Mouse (Mus musculus): ENCODE results near the gene Abhd17a.
A peak's percentile ranks its signal among the peaks of the same experiment; 100 is the strongest.

Gene Abhd17a

GRCm38 (mm10) chr10:80576351-80577194 is 13.6 kb downstream of the Abhd17a start:
- DNase-seq, result peak; percentile 77

DNA sequence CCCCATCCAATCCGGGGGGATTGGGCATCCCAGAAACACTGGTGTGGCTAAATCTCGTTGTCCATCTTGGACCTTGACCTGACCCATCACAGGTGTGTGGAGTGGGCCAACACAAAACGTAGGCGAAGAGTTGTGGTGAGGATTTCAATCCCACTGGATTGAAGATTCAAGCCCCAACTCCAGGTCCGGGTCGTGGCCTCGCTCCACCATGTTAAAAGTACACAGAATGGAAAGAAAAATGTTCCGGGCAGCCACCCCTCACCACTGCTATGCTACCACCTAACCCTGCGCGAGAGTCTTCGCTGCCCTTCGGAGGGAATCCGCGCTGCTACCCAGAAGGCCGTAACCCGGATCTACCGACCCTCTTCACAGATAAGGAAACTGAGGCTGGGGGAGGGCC is 14.2 kb downstream of the Abhd17a start:
- no peak for DNase-seq

DNA sequence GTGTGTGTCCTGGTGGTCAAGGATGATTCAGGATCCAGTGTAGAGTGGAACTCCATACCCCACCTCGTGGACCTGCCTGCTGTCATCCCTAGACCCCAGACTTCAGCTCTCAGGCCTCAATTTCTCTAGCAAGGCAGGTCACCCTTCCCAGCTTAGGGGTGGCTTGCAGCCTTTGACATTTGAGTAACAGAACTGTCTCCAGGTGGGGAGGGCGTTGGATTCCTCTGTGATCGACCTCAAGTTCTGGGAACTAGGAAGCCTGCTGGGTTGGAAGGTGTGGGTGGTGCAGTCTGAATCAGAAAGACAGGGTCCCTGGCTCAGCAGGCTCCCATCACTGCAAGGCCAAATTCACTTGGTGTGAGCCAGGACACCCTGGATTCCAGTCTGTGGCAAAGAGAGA is 15.2 kb downstream of the Abhd17a start:
- no peak for DNase-seq

DNA sequence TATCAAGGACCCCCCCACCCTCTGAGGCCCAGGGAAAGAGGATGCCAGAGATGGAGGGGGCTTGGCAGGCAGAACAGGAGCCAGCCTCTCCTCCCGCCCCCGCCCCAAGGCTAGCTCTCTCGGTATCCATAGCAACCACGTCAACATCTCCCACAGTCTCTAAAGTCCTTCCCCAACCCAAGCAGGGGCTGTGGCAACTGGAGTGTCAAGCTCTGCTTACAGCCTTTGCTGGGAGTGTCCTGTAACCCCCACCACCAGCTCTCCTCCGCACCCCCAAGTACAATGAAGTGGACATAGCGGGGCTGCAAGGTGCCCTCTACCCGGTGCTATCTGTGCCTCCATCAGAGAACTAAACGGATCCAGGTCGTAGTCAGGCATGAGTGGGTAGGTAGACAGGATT is 16.2 kb downstream of the Abhd17a start:
- DNase-seq, result no peak

DNA sequence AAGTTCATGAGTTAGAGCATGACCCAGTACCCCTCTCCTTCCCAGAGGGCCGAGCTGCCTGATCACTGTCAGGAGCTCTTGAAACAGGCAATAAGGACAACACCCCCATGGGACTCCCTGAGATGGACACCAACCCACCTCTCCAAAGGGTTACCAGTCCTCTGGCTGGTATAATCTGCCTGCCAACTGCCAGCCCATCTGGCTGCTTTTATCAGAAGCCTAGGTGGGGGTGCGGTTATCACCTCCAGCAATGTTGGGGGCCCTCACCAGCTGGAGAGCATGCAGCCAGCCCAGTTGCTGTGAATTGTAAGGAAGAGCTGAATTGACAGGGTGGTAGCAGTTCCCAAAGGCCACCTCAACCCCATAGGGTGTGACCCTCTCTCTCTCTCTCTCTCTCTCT is 17.7 kb downstream of the Abhd17a start:
- no peak for DNase-seq

DNA sequence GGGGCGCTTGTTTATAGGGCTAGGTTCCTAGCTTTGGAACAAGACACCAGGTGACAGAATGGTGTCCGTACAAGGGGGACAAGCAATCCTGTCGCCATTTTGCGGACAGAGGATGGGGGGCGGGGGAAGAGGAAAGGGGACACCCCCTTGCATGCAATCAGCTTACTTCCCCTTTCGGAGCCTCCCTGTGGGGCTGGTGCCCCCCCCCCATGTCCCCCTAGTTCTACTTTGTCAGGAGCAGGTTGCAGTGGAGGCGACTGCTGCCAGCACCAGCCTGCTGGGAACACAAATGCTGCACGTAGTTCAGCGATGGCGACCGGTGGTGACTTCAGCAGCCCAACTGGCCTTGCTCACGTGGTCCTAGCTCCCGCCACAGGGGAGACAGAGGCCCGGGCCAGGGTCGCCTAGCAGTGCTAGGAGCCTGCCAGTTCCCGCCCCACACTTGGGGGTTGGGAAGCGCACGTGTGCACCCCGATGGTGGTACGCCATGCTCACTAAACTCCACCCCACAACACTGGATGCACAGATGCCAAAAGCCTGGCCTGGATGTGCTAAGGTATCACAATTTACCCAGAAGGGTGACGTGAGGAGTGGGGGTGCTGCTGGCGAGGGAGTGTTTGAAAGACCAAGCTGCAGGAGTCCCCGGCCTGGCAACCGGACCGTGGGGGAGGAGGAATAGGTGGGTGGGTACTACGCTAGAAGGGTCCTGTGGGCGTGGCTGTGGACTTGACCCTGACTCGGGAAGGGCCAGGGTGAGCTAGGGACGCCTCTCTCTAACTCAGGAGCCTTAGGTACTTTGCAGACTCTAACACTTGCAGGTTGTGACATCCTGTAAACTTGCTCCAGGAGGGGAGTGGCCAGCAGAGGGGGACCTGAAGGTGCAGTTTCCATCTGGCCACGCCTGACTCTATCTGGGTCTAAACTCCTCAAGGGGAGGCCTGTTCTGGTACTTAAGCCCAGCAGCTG is 19.0 kb downstream of the Abhd17a start:
- no peak for DNase-seq

- DNase-seq, result no peak
These were observed 19.7 kb downstream of the Abhd17a start for GRCm38 (mm10) chr10:80570419-80570818.

- DNase-seq, result peak; percentile 73
These were observed 20.5 kb downstream of the Abhd17a start for GRCm38 (mm10) chr10:80569664-80570066.

DNA sequence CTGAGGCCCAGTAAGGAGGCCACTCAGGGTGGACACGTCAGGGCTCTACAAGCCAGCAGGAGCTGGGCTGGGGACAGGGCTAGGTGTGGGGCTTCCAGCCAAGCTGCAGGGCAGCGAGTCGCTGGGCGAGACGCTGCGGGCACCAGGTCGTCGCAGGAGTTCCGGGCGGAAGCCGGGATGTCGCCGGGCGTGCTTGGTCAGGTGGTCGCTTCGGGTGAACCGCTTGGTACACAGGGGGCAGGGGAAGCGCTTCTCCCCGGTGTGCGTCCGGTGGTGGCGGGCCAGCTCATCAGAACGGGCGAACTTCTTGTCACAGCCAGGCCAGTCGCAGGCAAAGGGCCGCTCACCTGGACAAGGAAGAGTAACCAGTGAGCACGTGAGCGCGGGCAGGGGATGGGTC is 21.3 kb downstream of the Abhd17a start:
- no peak for DNase-seq

DNA sequence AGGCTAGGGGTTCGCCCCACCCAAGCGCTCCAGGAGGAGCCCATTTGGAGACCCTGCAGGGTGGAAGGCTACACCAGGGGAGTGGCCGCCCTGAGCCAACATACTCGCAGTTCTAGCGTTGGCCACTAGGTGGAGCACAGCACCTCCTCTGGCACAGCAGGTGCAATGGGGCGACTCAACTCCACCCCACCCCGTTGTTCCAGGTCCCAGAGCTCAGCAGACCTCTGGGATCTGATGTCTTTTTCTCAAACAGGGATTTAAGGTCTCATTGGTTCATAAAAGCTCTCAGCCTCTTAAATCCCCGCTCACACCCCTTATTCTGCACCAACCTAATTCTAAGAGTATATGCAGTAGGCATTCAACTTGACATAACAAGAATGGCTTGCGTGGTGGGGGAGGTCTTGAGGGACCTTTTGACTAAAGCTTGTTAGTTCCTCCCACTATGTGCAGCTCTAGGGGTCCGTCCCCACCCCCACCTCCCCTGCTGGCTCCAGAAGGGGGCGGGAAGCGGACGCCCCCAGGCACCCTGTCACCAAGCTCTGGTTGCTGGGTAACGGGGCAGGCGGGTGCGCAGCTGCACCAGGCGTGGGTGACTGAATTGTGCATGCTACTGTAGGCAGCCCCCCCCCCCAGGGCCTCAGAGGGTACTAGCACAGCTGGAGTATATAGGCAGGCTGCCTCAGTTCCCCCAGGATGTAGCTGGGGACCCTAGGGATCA is 23.6 kb downstream of the Abhd17a start:
- DNase-seq, result peak; percentile 87

DNA sequence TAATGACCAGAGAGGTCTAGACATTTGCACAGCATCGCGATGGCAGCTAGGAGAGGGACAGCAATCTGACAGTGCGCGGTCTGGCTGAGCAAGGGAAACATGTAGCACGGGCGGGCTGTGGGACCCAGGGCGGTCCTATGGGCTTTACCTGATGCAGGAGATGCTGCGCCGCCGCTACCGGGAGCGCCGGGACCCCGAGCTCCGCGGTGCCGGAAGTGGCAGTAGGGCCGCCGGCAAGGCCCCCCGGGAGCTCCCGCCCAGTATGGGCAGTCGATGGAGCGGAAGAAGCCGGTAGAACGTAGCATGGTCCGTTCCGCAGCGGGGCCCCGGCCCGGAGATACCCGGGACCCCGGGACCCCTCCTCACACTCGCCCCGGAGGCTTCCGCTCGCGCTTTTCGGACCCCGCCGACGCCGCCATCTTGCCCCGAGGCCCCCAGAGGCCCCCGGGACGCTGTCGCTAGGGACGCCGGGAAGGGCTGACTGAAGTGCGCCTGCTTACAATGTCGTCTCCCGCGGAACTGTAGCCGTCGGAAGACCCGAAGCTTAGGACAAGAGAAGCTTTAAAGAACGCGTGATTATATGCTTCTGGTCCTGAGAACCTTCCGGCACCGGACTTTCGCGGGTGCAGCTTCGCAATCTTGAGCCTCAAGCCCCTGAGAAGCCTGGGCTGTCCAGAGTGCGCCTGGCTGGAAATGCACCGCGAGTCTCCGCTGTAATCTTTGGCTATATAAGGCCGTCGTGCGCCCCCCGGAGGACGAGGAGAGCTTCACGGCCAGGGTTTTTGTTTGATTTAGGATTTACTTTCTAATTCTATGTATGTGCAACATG is 28.8 kb downstream of the Abhd17a start, which contains the start of gene Rexo1:
Gene Rexo1 (minus strand): TSS at position 445 of the 829 bp plus-strand sequence.
- DNase-seq, result peak; percentile 95

GRCm38 (mm10) chr10:80560621-80561020 is 29.5 kb downstream of the Abhd17a start:
- DNase-seq, result peak; percentile 39

GRCm38 (mm10) chr10:80559431-80559830 is 30.7 kb downstream of the Abhd17a start:
- no peak for DNase-seq

DNA sequence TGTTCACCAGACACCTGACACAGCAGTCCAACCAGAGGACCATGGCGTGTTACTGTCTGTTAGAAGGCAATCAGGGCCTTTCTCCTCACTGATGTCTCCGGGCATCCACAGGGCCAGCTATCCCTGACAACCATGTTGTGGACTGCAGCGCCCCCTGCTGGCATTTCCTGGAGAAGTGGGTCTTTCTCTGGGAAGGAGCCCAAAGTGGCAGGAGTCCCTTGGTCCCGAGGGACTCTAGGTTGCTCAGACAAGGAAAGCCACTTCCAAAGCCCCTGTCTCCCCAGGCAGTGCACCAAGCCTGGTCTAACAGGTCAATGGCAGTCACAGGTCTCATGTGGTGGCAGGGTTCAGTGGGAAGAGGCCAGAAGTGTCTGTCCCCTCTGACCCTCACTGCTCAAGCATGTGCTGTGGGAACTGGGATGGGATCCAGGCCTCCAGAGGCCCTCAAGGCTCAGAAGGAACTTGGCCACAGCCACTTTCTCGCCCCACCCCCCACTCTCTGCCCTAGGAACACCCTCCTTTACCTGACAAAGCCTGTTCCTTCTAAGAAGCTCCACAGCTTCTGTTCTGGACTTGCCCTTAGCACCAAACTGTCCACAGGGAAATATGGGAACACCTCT is 32.7 kb downstream of the Abhd17a start:
- DNase-seq, result peak; percentile 83

- no peak for DNase-seq
These were observed 36.1 kb downstream of the Abhd17a start for GRCm38 (mm10) chr10:80553997-80554396.

GRCm38 (mm10) chr10:80553575-80553974 is 36.6 kb downstream of the Abhd17a start:
- no peak for DNase-seq

DNA sequence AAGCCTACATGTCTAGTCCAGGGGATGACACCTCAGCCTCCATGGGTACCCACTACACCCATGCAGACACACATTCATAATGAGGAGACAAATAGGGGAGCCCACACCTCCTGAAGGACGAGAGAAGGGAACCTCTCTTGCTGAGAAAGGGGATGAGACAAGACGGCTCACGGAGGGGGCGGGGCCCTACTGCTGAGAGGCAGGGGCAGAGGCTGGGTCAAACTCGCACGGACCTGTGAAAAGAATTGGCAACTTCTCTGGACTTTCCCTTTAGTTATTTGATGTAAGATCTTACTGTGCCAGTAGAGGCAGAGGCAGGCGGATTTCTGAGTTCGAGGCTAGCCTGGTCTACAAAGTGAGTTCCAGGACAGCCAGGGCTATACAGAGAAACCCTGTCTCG is 37.8 kb downstream of the Abhd17a start:
- no peak for DNase-seq

GRCm38 (mm10) chr10:80549279-80549678 is 40.9 kb downstream of the Abhd17a start:
- no peak for DNase-seq

DNA sequence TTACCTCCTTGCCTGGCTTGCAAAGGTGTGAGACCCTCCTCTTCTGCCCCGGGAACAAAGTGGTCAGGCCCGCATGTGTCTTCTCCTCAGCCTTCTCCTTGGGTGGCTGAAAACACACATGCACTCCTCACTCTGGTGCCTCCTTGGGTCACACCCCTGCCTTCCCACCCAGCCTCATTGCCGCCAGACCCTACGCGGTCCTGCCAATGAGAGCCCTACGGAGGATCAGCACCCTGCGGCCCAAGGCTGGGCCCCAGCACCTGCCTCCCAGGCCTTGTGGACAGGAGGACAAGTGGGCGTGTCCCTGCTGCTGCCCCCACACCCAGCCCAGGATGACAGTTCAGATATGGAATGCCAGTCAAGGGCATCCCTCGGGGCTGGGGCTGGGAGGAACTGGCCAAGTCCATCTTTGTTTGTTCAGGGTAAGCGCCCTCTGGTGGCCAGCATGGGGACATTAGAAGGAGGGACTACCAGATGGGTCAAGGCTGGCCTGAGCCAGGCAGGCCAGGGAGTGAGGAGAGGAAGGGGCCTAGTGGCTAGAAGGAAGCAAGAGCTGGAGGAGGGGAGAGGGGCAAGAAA is 41.6 kb downstream of the Abhd17a start:
- DNase-seq, result peak; percentile 67

DNA sequence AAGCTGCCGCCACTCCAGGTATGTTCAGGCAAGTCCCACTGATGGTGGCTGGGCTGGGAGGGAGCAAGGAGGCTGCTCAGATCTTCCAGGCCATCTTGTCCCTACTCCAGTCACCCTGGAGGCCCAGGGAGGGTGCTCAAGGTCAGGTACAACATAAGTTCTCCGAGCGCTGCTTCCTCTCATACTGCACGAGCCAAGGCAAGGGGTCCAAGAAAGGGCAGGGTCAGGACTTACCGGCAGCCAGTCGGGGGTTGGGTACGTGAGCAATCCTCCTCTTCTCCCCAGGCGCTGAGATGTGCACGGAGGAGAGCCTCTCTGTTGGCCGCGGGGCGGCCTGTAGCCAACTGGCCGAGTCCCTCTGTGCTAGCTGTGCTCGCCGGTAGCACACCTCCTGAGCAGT is 42.6 kb downstream of the Abhd17a start:
- DNase-seq, result no peak

DNA sequence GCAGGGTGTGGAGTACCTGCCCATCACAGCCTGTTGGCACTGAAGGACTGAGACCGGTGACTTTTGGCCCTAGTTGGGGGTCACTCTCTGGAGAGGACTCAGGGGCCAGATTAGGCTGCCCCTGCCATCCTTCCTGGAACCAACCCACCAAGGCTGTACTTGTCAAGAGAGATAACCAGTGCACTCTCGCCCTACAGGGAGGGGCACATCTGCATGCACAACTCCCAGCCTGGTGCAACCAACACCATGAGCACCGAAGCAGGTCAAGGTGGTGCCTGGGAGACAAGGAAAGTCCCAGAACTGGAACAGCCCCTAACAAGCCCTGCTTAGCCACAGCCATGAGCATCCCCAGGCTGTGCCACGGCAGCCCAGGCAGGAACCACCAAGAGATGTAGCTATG is 43.2 kb downstream of the Abhd17a start:
- no peak for DNase-seq

All from kidney, postnatal 14 days (tissue).